Mouse (Mus musculus): ENCODE measurements around the gene Capn11.

DNA sequence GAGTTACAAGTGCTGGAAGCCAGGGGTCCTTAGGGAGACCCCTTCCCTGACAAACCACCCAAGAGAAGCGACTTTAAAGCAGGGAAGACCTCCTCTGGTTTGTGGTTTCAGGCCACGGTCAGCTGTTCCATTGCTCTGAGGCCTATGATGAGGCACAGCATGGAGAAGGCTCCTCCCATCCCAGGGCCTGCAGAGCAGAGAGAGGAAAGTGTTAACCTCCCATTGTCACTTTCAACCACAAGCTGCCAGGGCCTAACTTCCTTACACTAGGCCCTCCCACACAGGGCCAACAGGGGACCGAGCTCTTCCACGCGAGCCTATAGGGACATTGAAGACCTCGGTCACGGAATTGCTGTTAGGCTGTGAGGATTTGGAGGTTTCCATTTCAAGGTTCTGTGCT, 44.1 kb upstream of the Capn11 start:
- no peak for TF ChIP-seq MXI1 (IDR thresholded peaks at IDR 0.05; ENCODE audit: low read depth, low read length)
- TF ChIP-seq GATA1 (IDR thresholded peaks at IDR 0.05; ENCODE audit: low read depth, low read length), result no peak
- TF ChIP-seq CTCF (IDR thresholded peaks at IDR 0.05 in 2 of 3, conservative IDR thresholded peaks at IDR 0.05 in 1 of 3; ENCODE audit: control insufficient read depth in 1 of 3, insufficient read depth in 1 of 3, low read depth in 2 of 3, low read length in 3 of 3, poor library complexity in 1 of 3, severe bottlenecking in 1 of 3), result no peak
- TF ChIP-seq MAZ (IDR thresholded peaks at IDR 0.05; ENCODE audit: low read depth, low read length), result no peak
- no peak for TF ChIP-seq GABPA (IDR thresholded peaks at IDR 0.05; ENCODE audit: low read depth, low read length)
- no peak for TF ChIP-seq JUND (IDR thresholded peaks at IDR 0.05; ENCODE audit: low read depth, low read length)
- no peak for TF ChIP-seq POLR2A (IDR thresholded peaks at IDR 0.05; ENCODE audit: control insufficient read depth in 1 of 2, insufficient read depth in 1 of 2, low read depth in 1 of 2, low read length in 2 of 2, poor library complexity in 1 of 2)
- TF ChIP-seq USF1 (IDR thresholded peaks at IDR 0.05; ENCODE audit: low read depth, low read length), result no peak
